Mouse (Mus musculus) kidney, adult 2 months (tissue): ENCODE results near the gene Ubqln4. TPM values are rescaled to one million over a fixed set of nuclear protein-coding genes. Genes with fewer than 3 reads are reported as not detected.
A peak's percentile ranks its signal among the peaks of the same experiment; 100 is the strongest.

Experiments used
- DNase-seq: peaks from one replicate; pipeline ENCODE4 v3.0.0; 2021
- H3K27ac ChIP-seq: fragments of 200-500 bp; 2 replicates; pipeline ENCODE4 v1.5.1; 2012; ENCODE audit warnings: low read depth, low read length, control low read depth, inconsistent platforms; ENCODE audit not compliant: insufficient read depth
- H3K27me3 ChIP-seq: fragments of 200-500 bp; replicated peaks from 2 replicates; pipeline ENCODE4 v1.6.1; 2012; ENCODE audit warnings: mild to moderate bottlenecking, moderate library complexity, low read length, inconsistent platforms; ENCODE audit not compliant: control insufficient read depth, insufficient read depth
- H3K36me3 ChIP-seq: fragments of 200-500 bp; 2 replicates; pipeline ENCODE4 v1.6.1; 2012; ENCODE audit warnings: mild to moderate bottlenecking, moderate library complexity, low read length, inconsistent platforms; ENCODE audit not compliant: control insufficient read depth, insufficient read depth
- H3K4me1 ChIP-seq: fragments of 200-500 bp; 2 replicates; pipeline ENCODE4 v1.6.1; 2011; ENCODE audit warnings: low read length; ENCODE audit not compliant: control insufficient read depth, insufficient read depth
- H3K4me3 ChIP-seq: fragments of 200-500 bp; 2 replicates; pipeline ENCODE4 v1.5.1; 2011; ENCODE audit warnings: mild to moderate bottlenecking, low read depth, low read length, control low read depth; ENCODE audit not compliant: insufficient read depth
- CTCF ChIP-seq: fragments of 200-500 bp; conservative IDR thresholded peaks from 2 replicates; pipeline ENCODE4 v1.5.1; 2011; ENCODE audit warnings: low read depth, mild to moderate bottlenecking, control low read depth, low read length, moderate library complexity, mixed read lengths; ENCODE audit not compliant: insufficient read depth, insufficient read length
- POLR2A ChIP-seq: fragments of 200-500 bp; IDR thresholded peaks from one replicate; pipeline ENCODE4 v1.6.1; 2011; ENCODE audit warnings: low read depth, low read length, control low read depth
- WGBS: fragments of 180-500 bp; shearing (Covaris S2); methylation state at CpG from one replicate; pipeline ENCODE4 v1.1.7; 2018; 5-methylcytosine and 5-hydroxymethylcytosine counted together
- polyA plus RNA-seq: library from polyadenylated mRNA; depleted of rRNA; stranded (reverse); fragments of >200 nt; gene quantifications from 2 replicates; pipeline ENCODE4 v1.2.3, GENCODE M21; 2012

Gene Ubqln4
- polyA plus RNA-seq, 1 experiment: 59.9 TPM

GRCm38 (mm10) chr3:88555731-88556130 lies 2.2 kb downstream of the Ubqln4 start:
- Histone ChIP-seq H3K27me3 (no peaks in the 10 kb centered on the region), H3K4me1 (peaks cover 10% of the 10 kb centered on the region; the same call in 1 of the 2 replicates), H3K36me3 (peaks cover 4% of the 10 kb centered on the region), H3K27ac (no peak overlapping the region), H3K4me3 (no peak overlapping the region)
- WGBS: 93% methylated on average over 6 of the region's 6 CpGs
- no peak for TF ChIP-seq CTCF
- TF ChIP-seq POLR2A: no peak
- DNase-seq: no peak

- no peak for DNase-seq
- WGBS: 94% methylated on average over 8 of the region's 8 CpGs
- no peak overlapping the region for H3K4me3 ChIP-seq
- H3K36me3 ChIP-seq: peaks cover 4% of the 10 kb centered on the region
- H3K4me1 ChIP-seq: peaks cover 5% of the 10 kb centered on the region; the same call in 1 of the 2 replicates
- TF ChIP-seq POLR2A (no peak), CTCF (no peak)
- no peaks in the 10 kb centered on the region for H3K27me3 ChIP-seq
- H3K27ac ChIP-seq: no peak overlapping the region
Observed at GRCm38 (mm10) chr3:88556616-88557015, 3.1 kb downstream of the Ubqln4 start.

DNA sequence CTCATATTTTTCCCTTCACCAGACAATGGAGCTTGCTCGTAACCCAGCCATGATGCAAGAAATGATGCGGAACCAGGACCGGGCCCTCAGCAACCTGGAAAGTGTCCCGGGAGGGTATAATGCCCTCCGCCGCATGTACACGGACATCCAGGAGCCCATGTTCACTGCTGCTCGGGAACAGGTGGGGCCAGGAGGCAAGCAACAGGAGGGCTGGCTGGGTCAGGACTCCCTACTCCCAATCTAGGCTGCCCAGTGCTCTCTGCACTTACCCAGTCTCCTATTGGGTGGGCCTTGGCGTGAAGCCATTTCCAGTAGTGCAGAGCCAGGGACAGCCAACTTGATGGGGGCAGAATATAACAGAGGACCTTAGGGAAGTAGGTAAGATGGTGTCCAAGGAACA lies 6.0 kb downstream of the Ubqln4 start:
- Histone ChIP-seq H3K27ac (no peak overlapping the region), H3K36me3 (peaks cover 4% of the 10 kb centered on the region), H3K4me1 (no peaks in the 10 kb centered on the region; the same call in 1 of the 2 replicates), H3K27me3 (no peaks in the 10 kb centered on the region), H3K4me3 (no peak overlapping the region)
- WGBS: 80% methylated on average over 9 of the region's 9 CpGs
- DNase-seq: no peak
- TF ChIP-seq CTCF (no peak), POLR2A (no peak)

GRCm38 (mm10) chr3:88561989-88562388 lies 8.4 kb downstream of the Ubqln4 start:
- Histone ChIP-seq H3K27ac (peak overlapping the region; percentile 56; the same call in 1 of the 2 replicates), H3K4me1 (peaks cover 5% of the 10 kb centered on the region; the same call in 1 of the 2 replicates), H3K27me3 (no peaks in the 10 kb centered on the region), H3K36me3 (peaks cover 2% of the 10 kb centered on the region; the same call in 1 of the 2 replicates), H3K4me3 (no peak overlapping the region)
- TF ChIP-seq POLR2A (no peak), CTCF (no peak)
- 51% methylated on average over 4 of the region's 4 CpGs for WGBS
- DNase-seq: peak; percentile 66

GRCm38 (mm10) chr3:88563442-88563841 lies 9.9 kb downstream of the Ubqln4 start:
- H3K27ac ChIP-seq: no peak overlapping the region
- no peaks in the 10 kb centered on the region for H3K27me3 ChIP-seq
- no peak for DNase-seq
- H3K36me3 ChIP-seq: peaks cover 4% of the 10 kb centered on the region
- WGBS: 47% methylated on average over 4 of the region's 4 CpGs
- TF ChIP-seq CTCF (no peak), POLR2A (no peak)
- H3K4me1 ChIP-seq: peaks cover 5% of the 10 kb centered on the region; the same call in 1 of the 2 replicates
- no peak overlapping the region for H3K4me3 ChIP-seq

GRCm38 (mm10) chr3:88563966-88564365 lies 10.4 kb downstream of the Ubqln4 start:
- Histone ChIP-seq H3K27ac (no peak overlapping the region), H3K36me3 (peaks cover 4% of the 10 kb centered on the region), H3K4me3 (no peak overlapping the region), H3K4me1 (peaks cover 5% of the 10 kb centered on the region; the same call in 1 of the 2 replicates), H3K27me3 (no peaks in the 10 kb centered on the region)
- no peak for DNase-seq
- TF ChIP-seq POLR2A (no peak), CTCF (no peak)
- 53% methylated on average over 7 of the region's 7 CpGs for WGBS

GRCm38 (mm10) chr3:88566116-88566515 lies 12.6 kb downstream of the Ubqln4 start:
- no peaks in the 10 kb centered on the region for H3K27me3 ChIP-seq
- peaks cover 3% of the 10 kb centered on the region for H3K36me3 ChIP-seq
- peaks cover 5% of the 10 kb centered on the region; the same call in 1 of the 2 replicates for H3K4me1 ChIP-seq
- no peak overlapping the region for H3K27ac ChIP-seq
- no peak for DNase-seq
- 59% methylated on average over 3 of the region's 3 CpGs for WGBS
- H3K4me3 ChIP-seq: no peak overlapping the region
- TF ChIP-seq POLR2A: no peak
- no peak for TF ChIP-seq CTCF
